Mouse (Mus musculus): ENCODE measurements around the gene Trim10.

Trim10 gene

GRCm38 (mm10) chr17:36909802-36910201 is 40.4 kb downstream of the Trim10 start:
- no peak for DNase-seq (ENCODE audit: low read depth, low spot score)

GRCm38 (mm10) chr17:36912031-36912430 is 42.7 kb downstream of the Trim10 start:
- DNase-seq (ENCODE audit: low read depth, low spot score), result no peak

- DNase-seq (ENCODE audit: low read depth, low spot score), result peak; percentile 84
These were observed 44.7 kb downstream of the Trim10 start for GRCm38 (mm10) chr17:36914108-36914507.

- peak; percentile 73 for DNase-seq (ENCODE audit: low read depth, low spot score)
These were observed 45.7 kb downstream of the Trim10 start for GRCm38 (mm10) chr17:36915076-36915475.

GRCm38 (mm10) chr17:36920239-36920638 is 50.9 kb downstream of the Trim10 start:
- DNase-seq (ENCODE audit: low read depth, low spot score), result no peak

- no peak for DNase-seq (ENCODE audit: low read depth, low spot score)
These were observed 53.3 kb downstream of the Trim10 start for GRCm38 (mm10) chr17:36922715-36923114.

GRCm38 (mm10) chr17:36923491-36923890 is 54.1 kb downstream of the Trim10 start:
- DNase-seq (ENCODE audit: low read depth, low spot score), result no peak

Data from brain, adult 2 months (tissue).